Mouse (Mus musculus): ENCODE results near the gene Arhgef10l. TPM values are rescaled to one million over a fixed set of nuclear protein-coding genes. Genes with fewer than 3 reads are reported as not detected.
"Not testable (repeated sequence)": the region's sequence is repeated elsewhere in the genome, so short reads cannot be mapped to it uniquely, and the experiment has no call there.

Arhgef10l gene
- total RNA-seq, 2 experiments from 2014 or later: 68.5 to 72.7 TPM

DNA sequence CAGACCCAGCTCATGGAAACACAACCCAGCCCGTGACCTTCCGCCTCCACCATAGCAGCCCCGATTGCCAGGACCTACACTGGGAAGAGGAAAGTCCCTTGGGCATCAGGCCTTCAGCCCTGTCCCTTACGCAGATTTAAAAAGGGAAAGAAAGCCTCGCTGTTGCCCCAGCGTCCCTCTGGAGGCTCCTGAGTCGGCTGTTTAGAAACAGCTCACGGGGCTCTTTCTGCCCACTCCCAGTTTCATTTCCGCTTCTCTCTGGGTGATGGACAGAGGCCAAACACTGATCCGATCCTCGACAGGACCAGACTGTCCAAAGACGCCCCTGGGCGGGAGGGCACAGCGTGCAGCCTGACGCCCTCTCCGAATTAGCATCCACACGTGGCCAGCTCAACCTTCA is 93.4 kb downstream of the Arhgef10l start:
- DNase-seq: peak; percentile 51 to 75

DNA sequence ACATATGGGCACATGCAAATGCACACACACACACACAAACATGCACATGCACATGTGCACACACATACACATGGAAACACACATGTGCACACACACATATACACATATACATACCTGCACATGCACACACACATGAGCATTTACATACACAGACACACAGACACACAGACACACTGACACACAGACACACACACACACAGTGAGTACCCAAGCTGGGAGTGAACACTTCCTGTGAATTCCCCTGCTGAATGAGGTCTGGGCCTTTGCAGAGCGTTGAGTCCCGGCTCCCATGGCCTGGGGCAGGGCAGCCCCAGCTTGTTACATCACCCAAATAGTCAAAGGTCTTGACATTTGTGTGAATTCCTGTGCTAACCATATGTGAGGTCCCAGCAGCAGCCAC is 96.4 kb downstream of the Arhgef10l start:
- DNase-seq: no peak

DNA sequence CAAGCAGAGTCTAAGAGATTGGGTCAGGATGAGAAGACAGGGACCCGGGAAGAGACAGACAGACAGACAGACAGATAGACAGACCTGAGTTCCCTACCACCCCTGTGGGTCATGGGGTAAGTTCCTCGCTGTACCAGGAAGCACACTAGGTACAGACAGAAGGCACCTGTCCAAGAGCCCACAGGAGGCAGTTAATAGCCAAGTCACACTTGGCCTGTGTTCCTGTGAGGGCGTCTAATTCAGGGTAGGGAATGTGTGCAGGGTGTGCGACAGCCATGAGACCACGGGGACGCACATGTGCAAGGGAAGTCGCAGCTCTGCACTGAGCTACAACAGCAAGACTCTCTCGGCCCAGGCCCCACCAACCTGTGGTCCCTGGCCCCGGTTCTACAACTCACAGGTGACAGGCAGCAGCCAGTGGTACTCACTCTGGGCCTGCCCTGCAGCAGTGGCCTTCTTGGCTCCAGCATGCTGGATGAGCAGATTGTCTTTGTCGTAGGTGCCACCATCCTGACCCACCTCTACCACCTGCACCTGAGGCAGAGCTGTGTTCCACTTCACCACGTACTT is 97.8 kb downstream of the Arhgef10l start:
- no peak for DNase-seq

DNA sequence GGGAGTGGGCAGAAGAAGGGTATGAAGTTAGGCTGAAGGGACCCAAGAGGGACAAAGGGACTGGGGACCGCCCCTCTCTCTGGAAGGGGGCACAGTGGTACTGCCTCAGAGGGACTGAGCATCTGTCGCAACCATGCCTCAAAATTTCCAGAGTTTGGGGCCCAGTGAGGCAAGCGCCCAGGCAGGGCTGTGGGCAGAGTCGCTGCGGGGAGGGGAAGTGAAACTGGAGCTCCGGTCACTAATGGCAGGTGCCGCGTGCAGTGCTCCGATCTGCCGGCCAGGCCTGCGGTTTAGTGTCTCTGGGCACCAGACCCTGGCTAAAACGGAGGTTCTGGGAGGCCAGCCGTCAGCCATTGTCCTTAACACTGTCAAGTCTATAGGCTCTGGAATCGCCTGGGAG is 99.0 kb downstream of the Arhgef10l start:
- peak; percentile 37 to 77 for DNase-seq

DNA sequence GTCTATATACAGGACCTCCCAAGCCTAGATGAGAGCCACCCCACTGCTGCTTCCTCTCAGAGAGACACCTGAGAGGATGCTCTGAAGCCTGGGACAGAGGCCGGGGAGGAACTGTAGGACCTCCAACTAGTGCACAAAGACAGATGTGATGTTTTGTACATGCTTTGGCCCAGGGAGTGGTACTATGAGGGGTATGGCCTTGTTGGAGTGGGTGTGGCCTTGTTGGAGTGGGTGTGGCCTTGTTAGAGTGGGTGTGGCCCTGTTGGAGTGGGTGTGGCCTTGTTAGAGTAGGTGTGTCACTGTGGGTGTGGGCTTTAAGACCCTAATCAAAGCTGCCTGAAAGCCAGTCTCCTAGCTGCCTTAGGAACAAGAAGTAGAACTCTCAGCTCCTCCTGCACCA is 101.4 kb downstream of the Arhgef10l start:
- not testable (repeated sequence) for DNase-seq

DNA sequence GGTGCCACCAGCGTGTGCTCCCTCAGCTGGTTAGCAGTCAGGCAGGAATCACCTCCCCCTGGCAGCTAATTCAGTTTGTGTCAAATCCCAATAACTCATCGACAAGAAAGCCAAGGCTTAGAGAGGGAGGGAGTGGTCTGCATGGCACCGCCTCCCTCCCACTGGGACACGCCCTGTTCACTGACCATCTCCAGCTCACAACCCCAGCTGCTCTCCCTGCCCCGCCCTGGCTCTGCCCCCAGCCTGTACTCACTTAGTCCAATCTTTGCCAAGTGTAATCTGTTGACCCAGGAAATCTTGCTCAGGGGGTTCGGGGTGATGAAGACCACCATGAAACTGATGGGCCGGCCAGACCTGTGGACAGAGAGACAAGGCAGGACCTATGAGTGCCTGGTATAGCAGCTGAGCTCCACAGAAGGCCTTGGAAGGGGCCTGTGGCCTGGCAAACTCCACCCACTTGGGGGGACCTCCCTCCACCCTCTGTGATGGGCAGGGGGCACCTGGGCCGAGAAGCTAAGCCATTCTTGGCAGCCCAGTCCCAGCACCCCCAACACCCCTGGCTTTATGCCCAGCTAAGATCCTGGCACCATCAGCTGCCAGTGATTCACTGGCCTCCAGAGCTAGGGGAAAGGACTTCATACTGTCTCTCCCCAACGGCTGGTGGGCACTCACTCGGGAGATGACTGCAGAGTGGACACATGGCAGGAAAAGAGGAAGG is 103.2 kb downstream of the Arhgef10l start:
- DNase-seq: no peak

DNA sequence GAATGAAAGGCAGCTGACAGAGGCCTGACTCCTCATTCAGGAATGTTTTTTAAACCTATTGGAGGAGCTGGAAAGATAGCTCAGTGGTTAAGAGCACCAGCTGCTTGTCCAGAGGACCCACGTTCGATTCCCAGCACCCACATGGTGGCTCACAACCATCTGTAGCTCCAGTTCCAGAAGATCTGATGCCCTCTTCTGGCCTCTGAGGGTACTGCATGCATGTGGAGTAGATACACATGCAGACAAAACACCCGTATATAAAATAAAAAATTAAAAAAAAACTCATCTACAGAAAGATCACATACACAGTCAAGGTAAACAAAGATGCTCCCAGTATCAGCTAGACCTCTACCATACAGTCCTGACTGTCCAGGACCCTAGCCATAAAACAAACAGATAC is 104.1 kb downstream of the Arhgef10l start:
- DNase-seq: no peak

DNA sequence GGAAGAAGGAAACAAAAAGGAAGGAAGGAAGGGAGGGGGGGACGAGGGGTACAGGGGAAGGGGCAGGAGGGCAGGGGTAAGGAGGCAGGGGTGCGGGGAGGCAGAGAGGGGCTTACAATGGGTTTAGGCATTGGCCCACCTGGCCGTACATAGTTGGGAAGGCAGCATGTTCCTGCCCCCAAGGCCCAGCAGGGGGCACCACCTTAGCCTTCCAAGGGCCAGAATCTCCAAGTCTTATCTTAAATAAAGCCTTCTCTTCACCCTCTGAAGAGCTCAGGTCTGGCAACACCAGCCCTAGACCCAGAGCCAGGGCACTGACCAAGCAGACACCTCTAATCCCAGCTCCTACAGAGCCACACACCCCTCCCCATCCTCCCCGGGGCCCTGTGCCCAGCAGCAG is 106.0 kb downstream of the Arhgef10l start:
- no peak for DNase-seq

DNA sequence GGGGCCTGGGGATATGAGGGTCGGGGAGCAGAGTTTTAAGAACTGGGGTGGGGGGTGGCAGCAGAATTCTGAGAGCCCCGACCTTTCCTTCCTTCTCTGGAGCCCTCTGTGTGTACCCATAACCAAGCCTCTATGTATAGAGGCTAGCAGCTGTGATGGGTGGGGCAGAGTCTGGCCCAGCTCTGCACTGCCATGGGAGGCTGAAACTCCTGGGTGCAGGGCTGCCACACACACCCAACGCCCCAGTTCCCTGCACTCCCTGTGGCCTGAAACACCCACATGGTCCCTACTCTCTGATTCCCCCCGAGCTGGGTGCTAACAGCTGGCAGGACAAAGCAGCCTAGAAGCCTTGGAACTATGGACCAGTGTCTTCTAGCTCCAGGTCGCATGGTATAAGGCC is 107.6 kb downstream of the Arhgef10l start:
- no peak for DNase-seq

DNA sequence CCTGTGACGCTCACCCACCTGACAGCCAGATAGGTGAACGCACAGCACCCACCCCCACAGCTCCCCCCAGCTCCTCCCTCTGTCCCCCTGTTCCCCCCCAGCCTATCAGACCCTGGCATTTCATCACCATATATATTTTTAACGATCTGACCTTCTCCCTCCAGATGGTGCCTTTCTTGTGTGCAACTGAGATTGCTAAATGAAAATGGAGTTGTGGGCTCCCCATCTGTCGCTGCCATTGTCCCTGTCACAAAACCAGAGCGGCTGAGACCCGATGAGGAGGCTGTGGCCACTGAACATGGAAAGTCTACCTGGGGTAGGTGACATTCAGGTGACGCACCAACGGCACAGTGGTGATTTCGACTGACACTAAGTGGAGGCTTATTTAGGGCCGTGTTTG is 109.3 kb downstream of the Arhgef10l start:
- no peak for DNase-seq

DNA sequence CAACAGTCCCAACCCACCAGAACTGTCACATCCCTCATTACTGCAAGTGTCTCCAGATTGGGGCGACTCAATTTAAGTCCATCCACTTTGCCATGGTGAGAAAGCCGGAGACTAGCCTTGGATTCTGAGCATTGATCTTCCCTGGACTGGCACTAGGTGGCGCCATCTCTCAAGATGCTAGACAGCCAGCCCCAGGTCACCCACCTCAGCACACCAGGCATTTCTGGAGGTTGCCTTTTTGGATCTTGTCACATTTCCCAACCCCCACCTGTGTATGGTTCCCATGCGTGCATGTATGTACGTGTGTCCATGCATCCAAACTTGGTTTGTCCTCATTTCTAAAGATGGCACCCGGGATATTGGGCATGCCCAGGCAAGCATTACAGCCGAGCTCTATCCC is 110.5 kb downstream of the Arhgef10l start:
- peak; percentile 42 to 79 for DNase-seq

DNA sequence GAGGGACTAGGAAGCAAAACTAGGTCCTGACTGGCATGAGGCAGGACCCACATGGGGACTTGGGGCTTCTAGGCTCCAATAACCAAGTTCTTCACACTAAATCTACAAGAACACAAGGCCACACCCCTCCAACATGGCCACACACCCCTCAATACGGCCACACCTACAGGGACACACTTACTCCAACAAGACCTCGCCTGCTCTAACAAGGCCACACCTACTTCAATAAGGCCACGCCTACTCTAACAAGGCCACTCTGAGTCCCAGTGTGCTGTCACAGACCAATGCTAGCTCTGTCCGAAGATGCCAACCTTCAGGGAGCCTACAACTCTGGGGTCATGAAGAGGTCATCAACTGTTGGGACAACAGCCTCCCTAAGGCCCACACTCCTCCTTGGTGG is 111.3 kb downstream of the Arhgef10l start:
- no peak for DNase-seq

DNA sequence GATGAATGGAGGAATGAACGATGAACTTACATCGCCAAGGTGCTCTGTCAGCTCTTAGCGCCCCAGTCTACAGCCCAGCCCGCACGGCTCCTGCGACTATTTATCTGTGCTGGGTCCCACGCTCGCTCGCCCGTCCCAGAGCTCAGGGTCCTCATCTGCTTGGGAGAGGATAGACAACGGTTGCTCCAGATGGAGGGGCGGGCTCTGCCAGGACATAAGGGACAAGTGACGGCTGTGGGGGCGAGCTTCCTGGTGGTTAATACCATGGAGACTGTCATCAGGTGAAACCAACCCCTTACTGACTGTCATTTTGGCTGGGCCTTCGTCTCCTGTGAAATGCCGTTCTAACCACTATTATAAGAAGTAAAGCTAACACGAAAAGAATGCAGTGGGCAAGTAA is 114.0 kb downstream of the Arhgef10l start:
- DNase-seq: no peak

DNA sequence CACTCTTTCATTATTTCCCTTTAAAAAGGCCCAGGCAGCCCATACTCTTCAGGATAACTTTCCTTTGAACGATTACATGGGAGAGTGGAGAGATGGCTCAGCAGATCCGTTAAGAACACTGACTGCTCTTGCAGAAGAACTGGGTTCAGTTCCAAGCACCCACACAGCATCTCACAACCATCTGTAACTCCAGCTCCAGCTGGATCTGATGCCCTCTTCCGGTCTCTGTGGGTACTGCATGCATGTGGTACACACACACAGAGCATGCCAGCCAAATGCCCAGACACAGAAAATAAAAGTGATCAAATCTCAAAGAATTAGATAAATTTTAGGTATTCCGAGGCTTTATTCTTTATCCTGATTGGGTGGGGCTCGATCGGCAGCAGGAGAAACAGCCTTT is 115.1 kb downstream of the Arhgef10l start:
- DNase-seq: no peak

DNA sequence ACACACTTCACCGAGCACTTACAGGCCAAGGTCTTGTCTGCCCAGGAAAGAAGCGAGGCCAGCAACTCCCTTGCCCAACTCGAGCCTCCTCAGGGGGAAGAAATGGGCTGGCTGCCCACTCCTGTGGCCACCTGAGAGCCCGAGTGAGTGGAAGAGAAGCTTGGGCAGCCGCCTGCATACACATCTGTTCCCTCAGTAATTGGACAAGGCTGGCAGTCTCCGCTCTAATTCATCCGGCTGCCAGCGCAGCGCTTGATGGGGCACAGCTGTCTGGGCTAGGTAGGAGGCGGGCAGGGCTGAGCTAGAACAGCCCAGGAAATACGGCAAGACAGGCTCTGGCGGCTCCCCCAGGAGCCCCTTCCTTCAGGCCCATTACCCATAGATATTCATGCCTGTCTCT is 115.8 kb downstream of the Arhgef10l start:
- peak; percentile 49 to 60 for DNase-seq

DNA sequence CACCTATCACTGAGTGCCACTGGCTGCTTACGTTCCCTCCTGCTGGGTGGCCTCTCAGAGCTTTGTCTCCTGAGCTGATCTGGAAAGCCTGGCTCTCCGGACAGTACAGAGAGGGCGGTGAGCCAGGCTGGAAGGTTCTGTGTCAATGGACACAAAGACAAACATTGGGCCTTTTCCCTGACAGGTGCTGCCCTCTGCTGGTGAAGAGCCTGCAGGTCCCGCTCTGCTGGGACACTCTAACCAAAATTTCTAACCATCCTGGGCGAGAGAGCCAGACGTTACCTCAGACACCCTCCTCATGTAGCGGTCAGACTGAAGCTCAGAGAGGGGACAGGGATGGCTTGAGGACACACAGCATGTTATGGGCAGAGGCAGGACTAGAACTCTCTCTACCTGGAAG is 118.3 kb downstream of the Arhgef10l start:
- DNase-seq: peak; percentile 60 to 85

DNA sequence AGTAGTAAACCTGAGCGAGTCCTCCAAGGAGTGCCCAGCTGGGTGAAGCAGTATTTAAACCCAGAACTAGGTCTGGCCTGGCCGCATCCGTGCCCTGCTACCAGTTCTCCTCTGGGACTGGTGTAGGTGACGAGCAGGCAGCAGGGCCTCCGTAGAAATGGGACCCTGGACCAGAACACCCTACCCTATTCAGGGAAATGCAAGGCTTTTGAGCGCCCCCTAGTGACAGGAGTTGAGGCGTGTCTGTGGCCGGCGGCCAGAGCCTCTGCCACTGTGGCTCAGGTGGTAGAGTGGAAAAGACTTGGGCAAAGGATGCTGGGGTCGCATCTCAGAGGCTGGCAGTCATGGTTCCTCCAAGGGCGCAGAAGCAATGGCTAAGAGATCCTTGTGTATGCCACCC is 126.7 kb downstream of the Arhgef10l start:
- DNase-seq: peak; percentile 38 to 75

DNA sequence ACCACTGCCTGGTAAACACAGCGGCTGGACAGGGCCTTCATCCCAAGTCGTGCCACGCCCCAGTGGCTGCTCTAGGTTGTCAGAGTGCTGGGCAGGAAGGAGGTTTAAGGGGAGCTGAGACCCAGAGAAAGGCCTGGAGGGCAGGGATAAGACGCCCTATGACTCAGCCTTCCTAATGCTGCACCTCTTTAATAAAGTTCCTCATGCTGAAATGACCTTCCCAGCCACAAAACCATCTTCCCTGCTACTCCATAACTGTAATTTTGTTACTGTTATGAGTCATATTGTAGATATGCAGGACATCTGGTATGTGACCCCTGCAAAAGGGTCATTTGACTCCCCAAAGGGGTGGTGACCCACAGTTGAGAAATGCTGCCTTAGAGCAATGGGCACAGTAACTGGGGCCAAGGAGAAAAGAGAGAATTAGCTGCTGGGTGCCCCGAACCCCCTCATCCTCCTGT is 128.2 kb downstream of the Arhgef10l start:
- no peak for DNase-seq

DNA sequence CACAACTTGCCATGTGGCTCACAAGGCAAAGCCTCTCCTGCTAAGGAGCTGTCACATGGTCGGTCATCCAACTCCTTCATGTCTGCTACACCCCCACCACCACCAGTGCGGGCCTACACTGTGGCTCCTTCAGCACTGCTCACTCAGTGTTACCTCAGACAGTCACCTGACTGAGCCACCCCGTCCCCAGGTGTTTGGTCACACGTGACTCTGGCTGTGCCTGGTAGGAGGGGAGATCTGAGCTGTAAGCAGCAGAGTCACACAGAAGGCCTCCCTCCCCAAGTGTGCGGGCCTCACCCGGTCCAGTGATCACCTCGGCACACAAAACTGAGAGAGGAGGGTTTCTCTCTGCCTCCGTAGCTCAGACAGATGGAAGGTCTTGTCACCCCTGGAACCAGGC is 130.5 kb downstream of the Arhgef10l start:
- DNase-seq: no peak

DNA sequence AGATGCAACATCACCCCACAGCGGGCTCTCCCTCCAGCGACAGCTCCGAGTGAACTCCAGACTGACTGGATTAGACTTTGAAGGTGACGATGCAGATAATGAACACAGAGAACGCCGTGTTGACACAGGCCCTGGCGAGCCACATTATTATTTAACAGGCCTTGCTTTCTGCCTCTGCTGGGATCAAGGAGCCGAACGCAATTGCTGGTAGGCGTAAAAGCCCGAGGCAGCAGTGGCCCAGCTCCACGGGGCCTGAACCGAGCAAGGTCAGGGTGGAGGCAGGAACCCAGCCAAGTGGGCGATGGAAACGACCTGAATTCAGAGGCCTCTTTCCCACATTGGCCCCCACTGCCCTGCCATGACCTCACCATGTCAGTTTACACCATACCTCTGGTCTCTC is 133.5 kb downstream of the Arhgef10l start:
- DNase-seq: no peak

DNA sequence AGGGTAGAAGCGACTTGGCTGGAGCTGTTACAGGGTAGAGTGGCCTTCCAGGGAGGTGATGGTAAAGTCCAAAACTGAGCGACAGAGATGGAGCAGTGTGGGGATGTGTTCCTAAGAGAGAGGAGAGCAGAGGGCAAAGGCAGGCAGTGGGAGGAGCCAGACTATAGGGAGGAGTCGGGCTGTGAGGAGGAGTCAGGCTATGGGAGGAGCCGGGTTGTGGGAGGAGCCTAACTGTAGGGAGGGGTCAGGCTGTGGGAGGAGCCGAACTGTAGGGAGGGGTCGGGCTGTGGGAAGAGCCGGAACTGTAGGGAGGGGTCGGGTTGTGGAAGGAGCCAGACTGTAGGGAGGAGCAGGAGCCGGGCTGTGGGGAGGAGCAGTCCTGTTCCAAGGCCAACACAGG is 134.8 kb downstream of the Arhgef10l start:
- DNase-seq: no peak

DNA sequence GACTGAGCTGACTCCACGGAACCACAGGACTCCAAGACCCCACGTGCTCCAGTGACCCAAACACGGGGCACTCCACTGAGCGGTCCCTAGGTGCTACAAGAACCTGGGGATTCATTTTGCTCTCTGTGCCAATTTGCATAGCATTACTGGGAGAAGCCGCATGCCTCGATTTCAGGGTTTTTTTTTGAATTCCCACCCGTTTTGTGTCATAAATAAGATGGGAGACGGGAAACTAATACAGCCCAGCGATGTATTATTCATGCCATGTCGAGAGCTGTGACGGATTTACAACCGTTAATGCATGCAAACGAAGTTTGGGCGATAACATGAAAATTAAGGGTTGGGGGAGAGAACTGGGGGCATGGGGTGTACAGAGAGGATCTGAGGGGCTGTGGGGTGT is 136.1 kb downstream of the Arhgef10l start:
- DNase-seq: no peak

DNA sequence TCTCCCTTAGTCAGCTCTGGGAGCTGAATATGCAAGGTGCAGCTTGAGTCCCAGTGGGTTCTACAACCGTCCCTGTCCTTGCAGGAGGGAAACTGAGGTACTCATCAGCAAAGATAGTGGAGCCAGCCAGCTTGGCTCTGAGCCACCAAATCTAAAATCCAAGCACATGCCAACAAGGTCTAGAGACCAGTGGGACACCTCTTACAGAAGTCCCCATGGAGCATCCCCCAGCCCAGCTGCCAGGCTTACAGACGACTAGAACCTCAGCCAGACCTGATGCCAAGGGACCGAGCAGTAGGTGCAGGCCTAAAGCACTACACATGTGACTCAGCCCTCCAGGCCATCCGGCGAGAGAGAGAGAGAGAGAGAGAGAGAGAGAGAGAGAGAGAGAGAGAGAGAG is 137.4 kb downstream of the Arhgef10l start:
- DNase-seq: no peak

DNA sequence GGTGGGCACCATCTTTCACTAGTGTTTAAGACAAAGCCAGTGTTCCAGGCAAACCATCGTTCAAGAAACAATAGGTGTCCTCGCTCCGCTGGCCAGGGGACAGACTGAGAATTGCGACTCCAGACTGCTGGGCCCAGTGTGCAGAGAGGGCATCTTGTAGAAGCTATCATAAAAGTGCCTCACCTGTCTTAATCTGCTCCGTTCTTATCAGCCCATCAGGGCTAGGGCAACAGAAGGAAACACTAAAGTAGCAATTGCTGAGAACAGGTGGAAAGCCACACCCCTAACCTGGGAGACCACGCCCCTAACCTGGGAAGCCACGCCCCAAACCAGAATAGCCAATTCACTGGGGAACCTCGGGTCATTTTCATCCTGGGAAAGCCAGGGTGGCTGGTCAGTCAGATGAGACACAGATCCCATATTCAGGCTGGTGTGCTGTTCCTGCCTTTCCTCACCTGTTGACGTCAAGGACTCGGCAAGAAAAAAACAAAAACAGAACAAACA is 140.1 kb downstream of the Arhgef10l start:
- DNase-seq: no peak
